Mouse (Mus musculus): ENCODE data around the gene Tmem44.
"Not testable (repeated sequence)": the region's sequence is repeated elsewhere in the genome, so short reads cannot be mapped to it uniquely, and the experiment has no call there.

Gene Tmem44

DNA sequence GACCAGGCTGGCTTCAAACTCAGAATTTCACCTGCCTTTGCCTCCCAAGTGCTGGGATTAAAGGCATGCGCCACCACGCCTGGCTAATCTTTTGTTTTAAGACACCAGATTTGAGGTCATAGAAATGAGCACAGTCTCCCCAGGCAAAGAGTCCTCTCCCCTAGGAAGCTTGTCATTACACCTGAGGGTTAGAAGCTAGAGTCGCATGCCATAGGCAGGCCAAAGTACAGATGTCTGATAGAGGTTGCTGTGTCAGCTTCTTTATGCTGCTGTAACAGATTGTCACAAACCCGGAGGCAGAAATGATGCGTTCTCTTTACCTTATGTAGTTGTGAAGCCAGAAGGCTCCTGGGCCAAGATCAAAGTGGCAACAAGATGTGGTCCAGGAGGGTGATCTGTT is 53.3 kb downstream of the Tmem44 start:
- no peak for DNase-seq (ENCODE audit: low spot score)

DNA sequence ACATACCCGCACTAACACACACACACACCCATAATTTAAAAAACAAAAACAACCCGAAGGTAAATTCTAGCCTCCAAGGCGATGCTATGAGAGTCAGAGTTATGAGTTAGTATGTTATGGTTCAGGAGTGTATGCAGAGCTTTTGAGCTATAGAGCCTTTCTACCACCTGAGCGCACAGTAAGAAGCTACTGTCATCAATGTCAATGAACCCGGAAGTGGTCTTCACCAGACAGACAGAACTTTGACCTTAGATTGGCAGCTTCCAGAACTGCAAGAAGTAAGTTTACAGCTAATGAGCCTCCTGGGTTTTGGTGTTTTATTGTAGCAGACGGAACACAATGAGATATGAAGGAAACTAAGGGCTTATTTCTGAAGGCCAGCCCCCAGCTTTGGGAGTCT is 55.8 kb downstream of the Tmem44 start:
- DNase-seq (ENCODE audit: low spot score): no peak

DNA sequence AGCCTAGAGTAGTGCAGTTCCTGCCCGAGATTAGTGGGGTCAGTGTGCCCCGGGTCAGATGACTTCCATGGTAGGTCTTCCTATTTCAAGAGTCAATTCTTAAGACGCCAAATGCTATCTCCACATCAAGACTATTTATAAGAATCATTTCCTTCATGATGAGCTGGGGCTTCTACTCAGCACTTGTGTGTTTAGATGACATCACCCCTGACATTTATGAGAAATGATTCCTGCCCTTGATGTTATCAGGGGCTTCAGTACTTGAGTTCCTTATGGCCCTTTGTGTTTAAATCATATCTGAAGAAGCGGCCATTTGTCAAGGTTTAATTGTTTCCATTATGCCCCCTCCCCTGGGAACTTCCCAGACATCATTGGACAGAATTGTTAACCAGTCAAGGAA is 58.9 kb downstream of the Tmem44 start:
- DNase-seq (ENCODE audit: low spot score): no peak

DNA sequence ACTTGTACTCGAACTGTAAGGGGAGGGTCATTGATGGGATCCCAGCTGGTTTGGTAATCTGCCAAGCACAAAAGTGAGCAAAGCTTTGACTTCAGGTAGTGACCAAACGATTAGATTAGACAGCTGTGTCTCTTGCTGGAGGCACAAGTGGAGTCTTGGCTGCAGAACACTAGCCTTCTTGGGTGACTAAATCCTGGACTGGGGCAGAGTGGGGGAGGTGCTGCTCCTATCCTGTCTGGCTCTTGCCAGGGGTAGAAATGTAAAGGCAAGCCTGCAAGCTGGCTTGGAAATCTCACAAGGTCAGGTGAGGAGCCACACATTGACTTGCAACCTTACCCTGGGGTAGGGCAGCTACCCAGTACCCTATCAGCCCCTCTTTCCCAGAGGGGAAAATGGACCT is 59.9 kb downstream of the Tmem44 start:
- DNase-seq (ENCODE audit: low spot score): no peak

DNA sequence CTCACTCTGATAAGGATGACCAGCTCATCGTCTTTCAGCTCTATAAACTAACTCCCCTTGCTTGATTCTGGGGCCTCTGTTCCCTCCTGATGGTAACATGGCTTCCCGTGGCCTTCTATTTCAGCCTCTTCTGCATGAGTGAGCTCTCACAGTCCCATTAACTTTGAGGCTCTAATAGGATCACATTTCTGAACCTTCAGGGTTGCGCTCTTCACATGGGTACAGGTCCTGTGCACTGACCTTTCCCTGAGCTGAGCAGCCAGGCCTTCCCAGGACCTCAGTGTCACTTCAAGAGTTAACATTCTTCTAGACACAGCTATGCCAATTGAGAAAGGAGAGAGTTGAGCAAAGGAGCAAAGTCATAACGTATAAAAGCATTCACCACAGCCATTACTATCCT is 60.3 kb downstream of the Tmem44 start:
- no peak for DNase-seq (ENCODE audit: low spot score)

DNA sequence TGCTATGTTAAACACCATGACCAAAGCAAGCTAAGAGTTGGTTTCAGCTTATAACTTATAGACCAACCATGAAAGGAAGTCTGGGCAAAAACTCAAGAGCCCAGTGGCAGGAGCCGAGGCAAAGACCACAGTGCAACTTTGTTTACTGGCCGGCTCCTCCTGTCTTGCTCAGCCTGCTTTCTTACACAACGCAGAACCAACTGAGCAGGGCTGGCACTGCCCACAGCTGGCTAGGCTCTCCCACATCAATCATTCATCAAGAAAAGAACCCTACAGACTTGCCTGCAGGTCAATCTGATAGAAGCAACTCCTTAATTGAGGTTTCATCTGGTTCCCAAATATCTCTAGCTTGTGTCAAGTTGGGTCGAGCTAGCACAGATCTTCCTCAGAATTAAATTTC is 61.0 kb downstream of the Tmem44 start:
- DNase-seq (ENCODE audit: low spot score): no peak

DNA sequence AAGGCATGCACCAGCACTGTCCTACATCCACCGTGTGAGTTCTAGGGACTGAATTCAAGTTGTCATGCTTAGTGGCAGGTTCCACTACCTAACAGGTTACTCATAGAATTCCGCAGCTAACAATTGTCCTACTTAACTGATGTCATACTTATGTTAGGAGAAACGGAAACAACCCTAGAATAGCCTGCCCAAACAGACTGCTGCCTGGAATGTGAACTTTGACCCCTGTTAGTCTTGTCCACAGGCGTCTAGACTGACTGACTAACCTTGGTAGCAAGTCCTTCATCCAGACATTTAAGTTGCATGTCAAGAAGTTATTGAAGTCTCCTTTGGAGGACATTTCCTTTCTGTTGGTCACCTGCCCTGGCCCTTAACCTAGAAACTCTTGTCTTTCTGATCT is 64.1 kb downstream of the Tmem44 start:
- DNase-seq (ENCODE audit: low spot score): no peak

DNA sequence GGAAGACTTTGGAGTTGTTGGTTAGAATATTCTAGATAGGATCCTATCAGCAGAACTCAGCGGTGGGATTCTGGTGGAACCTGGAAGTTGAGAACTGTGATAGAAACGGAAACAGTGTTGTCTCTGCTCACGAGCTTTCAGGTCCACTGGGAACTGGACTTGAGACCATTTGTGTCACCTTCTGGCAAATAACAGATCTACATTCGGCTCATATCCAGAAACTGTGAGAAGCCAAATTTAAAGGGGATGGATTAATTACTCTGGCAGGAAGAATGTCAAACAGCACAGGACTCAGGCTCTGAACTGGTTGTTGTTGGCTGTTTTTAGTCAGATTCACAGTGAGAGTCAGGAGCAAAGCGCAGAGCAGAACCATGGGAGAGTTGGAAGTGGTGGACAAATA is 72.9 kb downstream of the Tmem44 start:
- no peak for DNase-seq (ENCODE audit: low spot score)

DNA sequence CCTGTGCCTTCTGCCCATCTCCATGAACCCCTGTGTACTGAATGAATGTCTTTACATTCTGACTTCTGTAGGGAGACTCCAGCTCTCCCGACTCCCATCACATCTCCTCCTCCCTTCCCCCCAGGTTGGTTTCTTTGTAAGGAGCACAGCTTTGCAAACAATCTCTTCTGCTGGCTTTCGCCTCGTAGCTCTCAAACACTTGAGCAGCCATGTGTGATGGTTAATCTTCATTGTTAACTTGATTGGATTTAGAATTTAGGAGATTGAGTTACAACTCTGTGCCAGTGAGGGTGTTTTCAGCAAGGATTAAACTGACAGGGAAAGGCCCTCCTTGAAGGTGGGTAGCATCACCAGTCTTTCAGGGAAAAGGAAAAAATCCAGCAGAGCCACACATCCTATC is 73.6 kb downstream of the Tmem44 start:
- DNase-seq (ENCODE audit: low spot score): no peak

DNA sequence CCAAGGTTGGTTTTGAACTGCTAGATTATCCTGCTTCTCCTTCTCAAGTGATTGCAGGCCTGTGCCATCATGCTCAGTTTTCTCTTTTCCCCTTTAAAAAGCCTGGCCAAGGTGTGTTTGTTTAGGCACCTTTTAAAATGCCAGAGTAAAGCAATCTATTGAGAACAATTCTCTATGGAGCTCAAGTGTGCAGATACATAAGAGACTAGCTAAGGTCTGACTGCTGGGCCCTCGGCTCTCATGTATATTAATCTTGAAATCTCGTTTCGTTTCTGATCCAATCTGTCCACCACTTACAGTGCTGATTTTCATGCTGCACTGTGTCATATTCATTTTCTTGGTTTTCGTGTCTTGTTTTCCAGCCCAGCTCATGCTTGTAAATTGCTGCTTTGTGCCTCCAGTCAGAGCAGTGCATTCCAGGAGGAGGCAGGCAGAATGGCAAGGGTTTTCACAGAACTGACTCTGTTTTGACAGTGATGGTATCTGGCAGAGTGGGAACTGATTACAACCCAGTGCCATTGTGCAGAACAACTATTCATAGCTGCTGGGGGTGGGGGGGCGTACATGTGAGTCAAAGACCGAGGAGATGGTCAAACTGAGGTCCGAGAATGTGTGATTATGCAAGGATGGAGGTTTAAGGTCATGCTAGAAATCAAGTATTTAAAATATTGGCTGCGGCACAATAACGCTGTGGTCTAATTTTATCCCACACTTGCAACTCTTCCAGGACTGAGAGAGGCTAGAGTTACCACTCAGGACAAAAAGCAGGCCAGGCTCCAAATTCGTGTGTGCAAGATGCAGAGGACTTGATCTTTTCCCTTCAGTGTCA is 74.8 kb downstream of the Tmem44 start:
- peak; percentile 15 for DNase-seq (ENCODE audit: low spot score)

DNA sequence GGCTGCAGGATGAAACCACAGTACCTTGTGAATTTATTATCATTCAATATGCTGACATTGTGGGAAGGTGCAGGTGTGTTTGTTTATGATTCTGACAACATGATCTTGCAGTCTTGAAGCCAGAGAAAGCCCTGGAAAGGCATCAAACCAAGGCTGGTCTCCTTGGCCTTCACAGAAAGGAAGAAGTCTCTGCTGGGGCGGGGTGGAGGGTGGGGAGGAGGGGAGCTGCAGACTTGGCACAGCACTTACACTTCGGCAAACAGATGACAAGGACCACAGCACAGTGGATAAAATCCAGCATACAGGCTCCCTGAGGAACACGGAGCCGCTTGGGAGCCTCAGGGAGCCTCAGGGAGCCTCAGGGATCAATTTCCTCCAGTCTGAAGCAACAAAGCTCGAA is 78.2 kb downstream of the Tmem44 start:
- no peak for DNase-seq (ENCODE audit: low spot score)

DNA sequence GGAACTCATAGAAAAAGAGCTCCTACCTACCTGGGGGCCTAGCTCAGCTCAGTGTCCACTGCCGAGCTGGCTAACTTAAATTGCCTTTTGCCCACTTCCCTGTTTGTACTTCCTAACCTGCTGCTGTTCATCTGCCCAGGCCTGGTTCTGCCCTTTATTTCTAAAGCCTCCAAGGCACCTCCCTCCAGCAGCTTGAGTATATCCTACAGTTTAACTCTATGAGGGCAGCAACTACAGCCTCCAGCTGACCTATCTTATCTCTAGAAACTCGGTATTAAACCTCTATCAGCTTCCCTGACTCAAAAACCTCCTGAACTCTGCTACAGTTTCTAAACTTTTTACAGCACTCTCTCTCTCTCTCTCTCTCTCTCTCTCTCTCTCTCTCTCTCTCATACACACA is 78.7 kb downstream of the Tmem44 start:
- DNase-seq (ENCODE audit: low spot score): no peak

DNA sequence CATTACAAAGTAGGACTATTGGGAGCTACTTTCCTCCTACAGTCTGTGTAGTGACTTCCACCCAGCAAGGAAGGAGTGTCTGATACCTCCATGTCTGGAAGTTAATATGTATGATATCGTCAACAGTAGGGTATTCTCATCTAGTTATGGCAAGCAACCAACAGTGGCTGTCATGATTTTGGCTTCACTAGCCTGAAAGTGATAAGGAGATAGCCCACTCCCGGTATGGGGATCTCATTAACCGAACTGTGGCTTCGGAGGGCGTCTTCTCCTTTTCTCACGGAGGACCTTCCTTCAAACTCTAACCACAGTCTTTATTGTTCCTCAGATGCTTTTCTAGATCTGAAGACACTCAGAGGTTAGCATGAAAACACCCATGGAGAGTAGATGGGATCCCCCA is 81.7 kb downstream of the Tmem44 start:
- DNase-seq (ENCODE audit: low spot score): no peak

DNA sequence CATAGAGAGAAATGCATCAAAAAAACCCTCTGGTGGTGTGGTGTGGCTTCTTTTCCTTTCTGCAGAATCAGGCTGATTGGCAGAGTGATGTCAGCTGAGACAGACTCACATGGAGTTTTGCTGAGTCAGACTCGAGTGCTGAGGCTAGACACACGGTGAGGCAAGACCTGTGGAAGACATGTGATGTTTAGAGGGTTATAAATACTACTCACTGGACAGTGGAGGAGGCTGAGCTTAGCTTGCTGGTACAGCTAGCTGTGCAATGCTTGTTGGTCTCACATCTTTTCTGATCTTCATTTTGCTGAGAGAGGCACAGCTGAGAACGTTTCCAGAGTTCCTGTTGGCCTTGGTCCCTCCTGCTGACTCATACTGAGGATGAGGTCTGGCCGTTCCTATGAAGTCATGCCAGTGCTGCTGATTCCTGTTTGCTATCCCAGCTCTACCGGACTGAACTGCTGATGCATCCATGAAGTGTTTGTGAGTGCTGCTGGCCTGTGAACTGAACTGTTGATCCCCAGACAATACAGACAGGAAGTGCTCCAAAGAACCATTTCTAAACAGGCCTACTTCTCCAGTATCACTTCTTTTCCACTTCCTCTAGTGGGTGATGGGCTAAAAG is 84.9 kb downstream of the Tmem44 start:
- DNase-seq (ENCODE audit: low spot score): no peak

DNA sequence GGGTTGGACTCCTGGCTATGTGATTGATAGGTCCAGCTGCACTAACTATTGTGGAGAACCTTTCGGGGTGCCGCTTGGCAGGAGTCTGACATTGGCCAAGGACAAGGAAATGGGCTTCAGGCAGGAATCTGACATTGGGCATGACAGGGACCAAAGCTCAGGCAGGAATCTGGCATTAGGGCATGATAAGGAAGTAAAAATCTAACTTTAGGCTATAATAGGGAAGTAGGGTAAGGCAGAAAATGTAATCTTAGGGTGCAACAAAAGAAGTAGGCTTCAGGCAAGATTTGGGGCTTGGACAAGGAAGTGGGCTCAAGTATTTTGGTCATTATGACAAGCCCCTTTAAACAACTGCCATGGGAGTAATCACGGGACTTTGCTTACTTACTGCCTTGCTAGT is 85.9 kb downstream of the Tmem44 start:
- DNase-seq (ENCODE audit: low spot score): not testable (repeated sequence)

All from layer of hippocampus, adult 9-10 months (tissue).